ENCODE assay signal across 8 mouse cellular contexts in the genomic region with DNA sequence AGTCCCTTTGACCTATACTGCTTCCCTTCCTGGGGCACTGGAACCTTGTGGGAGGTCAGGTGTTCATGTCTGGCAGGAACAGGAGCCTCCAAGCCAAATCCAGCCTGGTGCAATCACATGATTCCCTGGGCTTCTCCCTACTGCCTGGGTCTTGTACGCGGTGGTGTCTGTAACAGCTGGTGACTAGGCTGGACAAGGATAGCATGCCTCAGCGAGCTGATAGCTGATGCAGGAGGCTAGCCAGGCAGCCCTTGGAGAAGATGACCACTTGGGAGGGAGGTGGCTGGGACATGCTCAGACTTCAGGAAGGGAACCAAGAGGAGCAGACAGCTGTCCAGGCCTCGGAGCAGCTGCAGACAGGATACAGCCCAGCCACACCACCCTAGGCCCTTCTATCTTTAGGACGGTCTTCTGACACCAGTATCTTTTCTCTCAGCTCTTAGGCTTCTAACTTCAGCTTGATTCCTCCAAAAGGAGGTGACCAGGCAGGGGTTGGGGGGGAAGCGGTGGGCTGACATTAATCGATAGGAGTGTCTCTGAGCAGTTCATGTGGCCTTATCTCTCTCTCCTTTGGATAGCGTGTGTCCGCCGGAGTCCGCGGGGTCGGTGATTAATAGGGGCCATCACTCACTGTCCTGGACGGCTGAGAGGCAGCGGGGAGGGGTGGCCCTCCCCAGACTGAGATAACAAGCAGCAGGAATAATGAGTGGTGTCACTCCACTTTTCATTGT. TPM values are rescaled to one million over a fixed set of nuclear protein-coding genes. Genes with fewer than 3 reads are reported as not detected.
DNase-seq lines count a peak whose midpoint lies in the region; ATAC-seq and TF ChIP-seq lines count a peak whose summit lies in the region.

No protein-coding gene starts in this region.

- intact Hi-C loops in left cerebral cortex, postnatal 4 days (cut with DNase I): loop anchor here (5.0 kb wide), 1 partner anchor 39 kb away; no protein-coding TSS in a partner anchor
- intact Hi-C loops in left cerebral cortex, postnatal 10 days (cut with DNase I): no loop called here
- intact Hi-C loops in gastrocnemius, adult 2 months (cut with DNase I): loop anchor here (5.0 kb wide), 1 partner anchor 144 kb away; no protein-coding TSS in a partner anchor

- no peak for ATAC-seq in hindbrain, embryonic 14.5 days (ENCODE audit: low FRiP score)
- no peak for ATAC-seq in midbrain, embryonic 16.5 days

- no peak for TF ChIP-seq CTCF in gastrocnemius, adult 2 months (IDR thresholded peaks at IDR 0.05)

- DNase-seq in left cerebral cortex, postnatal 4 days: peak; percentile 69
- DNase-seq in left cerebral cortex, postnatal 10 days (ENCODE audit: extremely low spot score in 1 of 2, low spot score in 2 of 2): no peak
- DNase-seq in gastrocnemius, adult 2 months: peak; percentile 88
- no peak for DNase-seq in hindbrain, embryonic 14.5 days (ENCODE audit: low spot score)
- no peak for DNase-seq in left cerebral cortex, adult 11 months (ENCODE audit: low spot score)
- DNase-seq in cerebellum, adult 11-12 months: no peak
- DNase-seq in natural killer cell, adult 2 months (ENCODE audit: low spot score in 2 of 2): no peak

- peak overlapping the region; percentile 98 for H3K27ac ChIP-seq in gastrocnemius, adult 2 months
- H3K27ac ChIP-seq in hindbrain, embryonic 14.5 days: peak overlapping the region; percentile 82
- H3K27ac ChIP-seq in midbrain, embryonic 16.5 days (ENCODE audit: low read length): 0 out of 2 replicates have a peak overlapping the region, but pooled peaks have one; percentile 5

- H3K9me3 ChIP-seq in hindbrain, embryonic 14.5 days (ENCODE audit: control insufficient read depth, low read length): no peaks in the 10 kb centered on the region
- H3K9me3 ChIP-seq in midbrain, embryonic 16.5 days (replicated peaks; ENCODE audit: control insufficient read depth, low read length, poor library complexity, severe bottlenecking): no peaks in the 10 kb centered on the region

- no peaks in the 10 kb centered on the region for H3K27me3 ChIP-seq in hindbrain, embryonic 14.5 days (ENCODE audit: control insufficient read depth, insufficient read depth, low read length)
- H3K27me3 ChIP-seq in midbrain, embryonic 16.5 days (ENCODE audit: control insufficient read depth, insufficient read depth, low read depth, low read length): no peaks in the 10 kb centered on the region

- peak overlapping the region; percentile 73 for H3K4me3 ChIP-seq in gastrocnemius, adult 2 months
- no peak overlapping the region for H3K4me3 ChIP-seq in hindbrain, embryonic 14.5 days (replicated peaks; ENCODE audit: low read length)
- no peak overlapping the region for H3K4me3 ChIP-seq in midbrain, embryonic 16.5 days (ENCODE audit: low read depth, low read length)

- peak overlapping the region; percentile 30; the same call in 1 of the 2 replicates for H3K9ac ChIP-seq in hindbrain, embryonic 14.5 days
- H3K9ac ChIP-seq in midbrain, embryonic 16.5 days (ENCODE audit: low read depth, low read length): no peak overlapping the region

- H3K36me3 ChIP-seq in hindbrain, embryonic 14.5 days (replicated peaks; ENCODE audit: control insufficient read depth, insufficient read depth): peaks cover 33% of the 10 kb centered on the region
- H3K36me3 ChIP-seq in midbrain, embryonic 16.5 days (ENCODE audit: control insufficient read depth, insufficient read depth, low read length): peaks cover under 1% of the 10 kb centered on the region; the same call in 1 of the 2 replicates

- 23% methylated on average over 15 of the region's 15 CpGs for WGBS in hindbrain, embryonic 14.5 days
- WGBS in midbrain, embryonic 16.5 days: 34% methylated on average over 15 of the region's 15 CpGs

- no peak overlapping the region; the same call in 1 of the 2 replicates for H3K4me2 ChIP-seq in hindbrain, embryonic 14.5 days (replicated peaks)
- H3K4me2 ChIP-seq in midbrain, embryonic 16.5 days (ENCODE audit: low read length): no peak overlapping the region

- H3K4me1 ChIP-seq in hindbrain, embryonic 14.5 days (replicated peaks; ENCODE audit: control insufficient read depth, insufficient read depth, low read length): peaks cover 55% of the 10 kb centered on the region
- H3K4me1 ChIP-seq in midbrain, embryonic 16.5 days (ENCODE audit: control insufficient read depth, insufficient read depth, low read length): peaks cover 15% of the 10 kb centered on the region

RNA-seq across cellular contexts. Expression of gene Cdk5rap3, which starts 9.7 kb away (rescaled TPM):
- 10 to 100 TPM; 63.3 to 65.4 TPM for total RNA-seq in left cerebral cortex, postnatal 4 days (2021)
- 10 to 100 TPM; 50.5 to 52.5 TPM for total RNA-seq in left cerebral cortex, postnatal 10 days (2021)
- 10 to 100 TPM; 21.5 to 24.0 TPM for total RNA-seq in gastrocnemius, adult 2 months (2021)
- polyA plus RNA-seq in hindbrain, embryonic 14.5 days (2014; fragmentation: Nextera tagmentation; extraction: Ambion mirVana): 74.0 and 77.8 TPM in 2 replicates
- polyA plus RNA-seq in midbrain, embryonic 16.5 days (2015; fragmentation: Nextera tagmentation; extraction: Ambion mirVana): 80.6 and 85.7 TPM in 2 replicates

RNA-seq across cellular contexts. Expression of gene Prr15l, which starts 21.3 kb away (rescaled TPM):
- total RNA-seq in left cerebral cortex, postnatal 4 days (2021): not detected
- total RNA-seq in left cerebral cortex, postnatal 10 days (2021): not detected
- not detected for total RNA-seq in gastrocnemius, adult 2 months (2021)
- polyA plus RNA-seq in hindbrain, embryonic 14.5 days (2014; fragmentation: Nextera tagmentation; extraction: Ambion mirVana): 0.16 TPM in 2 replicates
- polyA plus RNA-seq in midbrain, embryonic 16.5 days (2015; fragmentation: Nextera tagmentation; extraction: Ambion mirVana): 0.24 and 0.51 TPM in 2 replicates

RNA-seq across cellular contexts. Expression of gene Pnpo, which starts 37.2 kb away (rescaled TPM):
- 10 to 100 TPM; 11.7 to 15.1 TPM for total RNA-seq in left cerebral cortex, postnatal 4 days (2021)
- total RNA-seq in left cerebral cortex, postnatal 10 days (2021): 10 to 100 TPM; 30.9 to 32.6 TPM
- 1 to 10 TPM; 7.4 to 8.2 TPM for total RNA-seq in gastrocnemius, adult 2 months (2021)
- polyA plus RNA-seq in hindbrain, embryonic 14.5 days (2014; fragmentation: Nextera tagmentation; extraction: Ambion mirVana): 27.5 and 28.9 TPM in 2 replicates
- 32.2 and 32.5 TPM in 2 replicates for polyA plus RNA-seq in midbrain, embryonic 16.5 days (2015; fragmentation: Nextera tagmentation; extraction: Ambion mirVana)

RNA-seq across cellular contexts. Expression of gene Copz2, which starts 56.9 kb away (rescaled TPM):
- 1 to 10 TPM; 4.1 to 5.9 TPM for total RNA-seq in left cerebral cortex, postnatal 4 days (2021)
- total RNA-seq in left cerebral cortex, postnatal 10 days (2021): 1 to 10 TPM; 2.5 to 3.1 TPM
- 10 to 100 TPM; 21.4 to 31.0 TPM for total RNA-seq in gastrocnemius, adult 2 months (2021)
- polyA plus RNA-seq in hindbrain, embryonic 14.5 days (2014; fragmentation: Nextera tagmentation; extraction: Ambion mirVana): 23.1 and 29.7 TPM in 2 replicates
- polyA plus RNA-seq in midbrain, embryonic 16.5 days (2015; fragmentation: Nextera tagmentation; extraction: Ambion mirVana): 14.8 and 16.3 TPM in 2 replicates

Comparison
In these comparisons a context has a peak if more than half of its experiments do, and no peak if none do; other contexts are left out.
1. DNase-seq: peak in left cerebral cortex, postnatal 4 days (single experiment) and gastrocnemius, adult 2 months (single experiment); none in left cerebral cortex, postnatal 10 days (0 of 2), hindbrain, embryonic 14.5 days (single experiment), left cerebral cortex, adult 11 months (single experiment), cerebellum, adult 11-12 months (single experiment) and natural killer cell, adult 2 months (0 of 2).
2. H3K27ac ChIP-seq: peak in every context shown above with its lines; median percentile 98 in gastrocnemius, adult 2 months; 82 in hindbrain, embryonic 14.5 days; 5 in midbrain, embryonic 16.5 days.